Mouse (Mus musculus) fibroblast of lung, adult 2 months (primary cell): ENCODE results near the gene Ccdc39.

Experiments
- DNase-seq: peaks from one replicate; pipeline ENCODE4 v3.0.0-alpha.2; 2011; ENCODE audit warnings: low read depth

The Ccdc39 gene

GRCm38 (mm10) chr3:33843801-33844632 lies at the start of gene Ccdc39:
Gene Ccdc39, minus strand, starts transcription at chr3:33844310.
- peak; percentile 34 for DNase-seq

GRCm38 (mm10) chr3:33893433-33893832 lies 49.3 kb upstream of the Ccdc39 start:
- no peak for DNase-seq

- no peak for DNase-seq
Measured at GRCm38 (mm10) chr3:33887438-33887837, 43.3 kb upstream of the Ccdc39 start.

- no peak for DNase-seq
Measured at GRCm38 (mm10) chr3:33883105-33883504, 39.0 kb upstream of the Ccdc39 start.

- DNase-seq: no peak
Measured at GRCm38 (mm10) chr3:33882695-33883094, 38.6 kb upstream of the Ccdc39 start.

- no peak for DNase-seq
Measured at GRCm38 (mm10) chr3:33878661-33879060, 34.6 kb upstream of the Ccdc39 start.

- DNase-seq: no peak
Measured at GRCm38 (mm10) chr3:33874456-33875286, 30.6 kb upstream of the Ccdc39 start.

- no peak for DNase-seq
Measured at GRCm38 (mm10) chr3:33873837-33874236, 29.7 kb upstream of the Ccdc39 start.

GRCm38 (mm10) chr3:33873366-33873765 lies 29.3 kb upstream of the Ccdc39 start:
- DNase-seq: no peak

GRCm38 (mm10) chr3:33864000-33864540 lies 20.0 kb upstream of the Ccdc39 start:
- DNase-seq: no peak

- DNase-seq: no peak
Measured at GRCm38 (mm10) chr3:33858939-33859338, 14.8 kb upstream of the Ccdc39 start.

- DNase-seq: no peak
Measured at GRCm38 (mm10) chr3:33853062-33853461, 9.0 kb upstream of the Ccdc39 start.

- no peak for DNase-seq
Measured at GRCm38 (mm10) chr3:33850856-33851255, 6.7 kb upstream of the Ccdc39 start.

- no peak for DNase-seq
Measured at GRCm38 (mm10) chr3:33846639-33847038, 2.5 kb upstream of the Ccdc39 start.

GRCm38 (mm10) chr3:33838877-33839276 lies 5.2 kb downstream of the Ccdc39 start:
- no peak for DNase-seq

GRCm38 (mm10) chr3:33836576-33836975 lies 7.5 kb downstream of the Ccdc39 start:
- DNase-seq: no peak

- no peak for DNase-seq
Measured at GRCm38 (mm10) chr3:33832351-33832750, 11.8 kb downstream of the Ccdc39 start.

GRCm38 (mm10) chr3:33824135-33824946 lies 19.8 kb downstream of the Ccdc39 start:
- no peak for DNase-seq

GRCm38 (mm10) chr3:33807151-33807550 lies 37.0 kb downstream of the Ccdc39 start:
- DNase-seq: no peak

- no peak for DNase-seq
Measured at GRCm38 (mm10) chr3:33800513-33800820, 43.6 kb downstream of the Ccdc39 start.

- peak; percentile 94 for DNase-seq
Measured at GRCm38 (mm10) chr3:33799617-33800512, 44.2 kb downstream of the Ccdc39 start, which contains the start of gene Ttc14. Gene Ttc14, plus strand, starts transcription at chr3:33799832.
